Mouse (Mus musculus) left cerebral cortex, adult 2 months (tissue): ENCODE measurements around the gene Wfdc10. TPM values are rescaled to one million over a fixed set of nuclear protein-coding genes. Genes with fewer than 3 reads are reported as not detected.

Source experiments
- DNase-seq, 2 experiments: peaks; one replicate each; pipeline ENCODE4 v3.0.0; 2021 to 2022; ENCODE audit warnings: low spot score in 2 of 2, mixed read lengths in 1 of 2; ENCODE audit errors: extremely low spot score in 1 of 2
- H3K27ac ChIP-seq: fragments of 200-600 bp; 2 replicates; pipeline ENCODE4 v1.8.1; 2022
- H3K4me3 ChIP-seq: fragments of 200-600 bp; 2 replicates; pipeline ENCODE4 v1.8.1; 2022
- CTCF ChIP-seq: fragments of 200-600 bp; IDR thresholded peaks from 2 replicates; pipeline ENCODE4 v1.8.1; 2022; ENCODE audit warnings: antibody characterized with exemption, mild to moderate bottlenecking, moderate library complexity
- intact Hi-C: fragments of 180-260 bp; cut with DNase I; formaldehyde crosslinking; loops from one replicate; pipeline ENCODE4 v1.15.1; 2025
- total RNA-seq, 2 experiments: library from RNA; stranded (reverse); gene quantifications; 2 replicates each; pipeline ENCODE4 v1.2.3; 2021

The Wfdc10 gene
- total RNA-seq, 2 experiments from 2014 or later: not detected

DNA sequence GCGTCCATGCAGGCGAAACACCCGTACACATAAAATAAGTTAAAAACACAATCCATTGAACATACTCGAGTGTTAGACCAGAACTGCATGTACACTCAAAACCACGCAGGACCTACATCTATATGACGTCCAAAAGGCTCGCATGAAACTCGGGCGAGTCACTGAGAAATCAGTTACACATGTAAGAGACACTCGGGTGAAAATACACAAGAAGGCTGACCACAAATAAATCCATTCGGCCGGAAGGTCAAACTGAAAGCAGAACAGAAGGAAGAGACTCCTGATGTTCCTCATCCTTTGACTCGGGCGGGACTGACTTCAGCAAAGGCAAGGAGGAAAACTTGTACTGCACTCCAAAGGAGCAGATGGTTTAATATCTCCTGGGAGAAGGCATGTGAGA lies 50.1 kb downstream of the Wfdc10 start:
- H3K4me3 ChIP-seq: no peak overlapping the region
- TF ChIP-seq CTCF: no peak
- no peak overlapping the region for H3K27ac ChIP-seq
- no peak for DNase-seq
- intact Hi-C loops: no loop called here

Other genes starting within 250 kb of the Wfdc10 start
- 10 to 100 TPM; 78.7 to 93.2 TPM for gene Sdc4, start 212.2 kb upstream of the Wfdc10 start, total RNA-seq
- 10 to 100 TPM; 40.8 to 41.3 TPM for gene Sys1, start 199.1 kb upstream of the Wfdc10 start, total RNA-seq
- 10 to 100 TPM; 10.2 to 14.1 TPM for gene Gm20458, start 195.1 kb upstream of the Wfdc10 start, total RNA-seq
- not detected for gene Trp53tg5, start 182.3 kb upstream of the Wfdc10 start, total RNA-seq
- gene Dbndd2, start 169.9 kb upstream of the Wfdc10 start, total RNA-seq: 100 to 1,000 TPM; 102 to 106 TPM
- 10 to 100 TPM; 86.3 to 87.0 TPM for gene Pigt, start 158.5 kb upstream of the Wfdc10 start, total RNA-seq
- gene Wfdc2, start 93.6 kb upstream of the Wfdc10 start, total RNA-seq: 1 to 10 TPM in 1 of 2 experiments, under 1 TPM in 1; 0.70 to 1.3 TPM
- gene Spint3, start 82.6 kb upstream of the Wfdc10 start, total RNA-seq: not detected
- gene Wfdc6a, start 70.6 kb upstream of the Wfdc10 start, total RNA-seq: not detected
- not detected for gene Eppin, start 62.5 kb upstream of the Wfdc10 start, total RNA-seq
- gene Wfdc6b, start 42.5 kb upstream of the Wfdc10 start, total RNA-seq: not detected
- not detected for gene Wfdc8, start 42.4 kb upstream of the Wfdc10 start, total RNA-seq
- not detected for gene Wfdc16, start 17.2 kb upstream of the Wfdc10 start, total RNA-seq
- not detected for gene Wfdc9, start 537 bp downstream of the Wfdc10 start, total RNA-seq
- not detected for gene Wfdc11, start 18.0 kb downstream of the Wfdc10 start, total RNA-seq
- gene Wfdc13, start 29.1 kb downstream of the Wfdc10 start, total RNA-seq: not detected
- gene Spint4, start 42.5 kb downstream of the Wfdc10 start, total RNA-seq: not detected
- not detected for gene Spint5, start 59.3 kb downstream of the Wfdc10 start, total RNA-seq
- gene Wfdc3, start 89.9 kb downstream of the Wfdc10 start, total RNA-seq: 1 to 10 TPM; 1.4 to 1.6 TPM
- 10 to 100 TPM; 37.6 to 37.9 TPM for gene Dnttip1, start 89.9 kb downstream of the Wfdc10 start, total RNA-seq
- under 1 TPM in 1 of 2 experiments, not detected in 1; 0.36 TPM for gene Ube2c, start 113.9 kb downstream of the Wfdc10 start, total RNA-seq
- gene Tnnc2, start 123.9 kb downstream of the Wfdc10 start, total RNA-seq: 1 to 10 TPM in 1 of 2 experiments, not detected in 1; 1.1 TPM
- gene Snx21, start 129.8 kb downstream of the Wfdc10 start, total RNA-seq: 10 to 100 TPM; 54.4 to 57.2 TPM
- gene Acot8, start 148.8 kb downstream of the Wfdc10 start, total RNA-seq: 10 to 100 TPM; 26.6 to 28.3 TPM
- gene Zswim3, start 149.1 kb downstream of the Wfdc10 start, total RNA-seq: 1 to 10 TPM; 8.6 to 9.0 TPM
- gene Zswim1, start 166.6 kb downstream of the Wfdc10 start, total RNA-seq: 10 to 100 TPM; 21.7 to 22.7 TPM
- gene Spata25, start 172.5 kb downstream of the Wfdc10 start, total RNA-seq: under 1 TPM; 0.45 to 0.58 TPM
- gene Ctsa, start 176.8 kb downstream of the Wfdc10 start, total RNA-seq: 10 to 100 TPM; 89.5 to 96.2 TPM
- 1 to 10 TPM; 3.9 to 5.3 TPM for gene Neurl2, start 177.4 kb downstream of the Wfdc10 start, total RNA-seq
- gene Pltp, start 201.7 kb downstream of the Wfdc10 start, total RNA-seq: 10 to 100 TPM; 78.1 to 82.4 TPM
- gene Pcif1, start 223.3 kb downstream of the Wfdc10 start, total RNA-seq: 10 to 100 TPM; 44.8 to 48.8 TPM